Mouse (Mus musculus) skeletal muscle tissue, adult 2 months (tissue): ENCODE results near the gene Brd4.

Experiments used
- DNase-seq: peaks from one replicate; pipeline ENCODE4 v3.0.0-alpha.2; 2012; ENCODE audit warnings: low read depth, low spot score

Gene Brd4

DNA sequence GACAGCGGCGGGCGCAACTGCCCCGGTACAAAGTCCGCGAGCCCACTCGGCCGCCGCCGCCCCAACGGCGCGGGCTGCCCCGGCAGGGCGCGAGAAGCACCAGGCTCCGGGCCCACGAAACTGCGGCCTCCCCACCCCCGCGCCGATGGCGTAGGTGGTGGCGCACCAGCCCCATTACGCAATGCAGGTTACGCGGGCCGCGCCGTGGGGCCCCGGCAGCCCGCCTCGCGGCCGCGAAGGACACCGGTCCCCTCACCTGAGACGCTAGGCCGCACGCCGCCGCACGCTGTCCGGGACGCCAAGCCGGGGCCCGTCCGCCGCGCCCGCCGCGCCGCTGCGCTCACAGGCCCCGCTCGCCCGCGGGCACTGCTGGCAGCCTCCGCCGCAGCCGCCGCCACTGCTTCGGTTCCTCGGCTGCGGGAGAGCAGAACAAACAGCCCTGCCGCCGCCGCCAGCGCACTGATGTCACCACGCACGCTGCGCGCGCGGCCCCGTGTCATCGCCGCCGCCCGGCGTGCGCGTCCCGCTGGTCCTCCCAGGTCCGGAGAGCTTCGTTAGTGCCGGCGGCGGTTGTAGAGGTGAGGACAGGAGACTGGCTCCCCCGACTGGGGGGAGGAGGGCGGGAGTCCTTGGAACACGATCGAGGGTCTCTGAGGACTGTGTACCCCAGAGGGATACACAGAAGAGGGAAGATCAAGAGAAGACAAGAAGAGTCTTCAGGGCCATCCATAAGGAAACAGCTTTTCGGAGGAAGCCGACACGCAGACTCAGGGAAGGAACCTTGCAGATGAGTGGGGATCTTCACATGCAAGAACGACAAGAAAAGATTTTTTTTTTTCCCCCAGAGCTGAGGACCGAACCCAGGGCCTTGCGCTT, at the start of gene Brd4:
TSS of gene Brd4 (minus strand) at position 461 of the 876 bp plus-strand sequence.
- peak; percentile 81 for DNase-seq

DNA sequence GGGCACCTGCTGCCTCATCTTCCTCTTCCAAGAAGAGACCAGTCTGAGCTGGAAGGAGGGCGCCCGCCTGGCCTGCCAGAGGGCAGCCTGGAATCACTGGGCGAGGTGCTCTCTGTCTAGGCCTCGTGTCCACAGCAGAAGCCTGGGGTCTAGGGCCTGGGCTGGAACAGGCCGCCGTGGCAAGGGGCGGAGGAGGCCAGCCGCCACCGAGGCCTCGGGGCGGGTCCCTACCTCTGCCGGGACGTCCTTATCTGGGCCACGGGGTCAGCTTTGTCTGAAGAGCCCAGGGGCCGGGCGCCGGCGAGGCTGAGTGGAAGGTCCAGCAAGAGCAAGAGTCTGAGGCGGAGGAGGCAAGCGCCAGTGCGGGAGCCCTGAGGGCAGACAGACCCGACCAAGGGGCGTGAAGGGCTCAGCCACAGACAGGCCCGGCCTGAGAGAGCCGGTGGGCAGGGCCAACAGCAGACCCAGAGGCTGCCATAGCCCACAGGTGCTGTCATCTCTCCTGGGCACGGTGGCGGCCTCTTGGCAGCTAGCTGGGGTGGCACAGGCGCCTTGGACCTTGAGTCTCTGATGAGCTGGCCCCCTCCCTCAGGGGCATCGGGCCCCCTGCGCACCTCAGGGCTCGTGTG, 49.3 kb upstream of the Brd4 start:
- DNase-seq = no peak

DNA sequence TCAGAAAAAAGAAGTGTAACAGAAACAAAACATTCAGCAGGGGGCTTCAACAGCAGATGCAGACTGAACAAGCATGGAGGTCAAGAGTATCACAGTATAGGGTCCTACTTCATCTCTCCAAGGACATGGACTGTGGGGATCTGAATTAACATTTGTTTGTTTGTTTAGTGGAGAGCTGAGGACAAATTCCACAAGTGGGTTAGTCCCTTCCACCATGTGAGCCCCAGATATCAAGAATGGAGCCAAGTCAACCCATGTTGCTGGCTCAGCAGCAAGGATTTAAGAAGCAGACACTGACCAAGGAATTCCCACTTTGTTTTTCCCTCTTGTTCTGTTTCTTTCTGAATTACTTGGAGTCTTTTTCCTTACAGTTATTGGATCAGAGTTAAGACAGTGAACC, 43.0 kb upstream of the Brd4 start:
- no peak for DNase-seq

GRCm38 (mm10) chr17:32322809-32323208, 38.3 kb upstream of the Brd4 start:
- no peak for DNase-seq

DNA sequence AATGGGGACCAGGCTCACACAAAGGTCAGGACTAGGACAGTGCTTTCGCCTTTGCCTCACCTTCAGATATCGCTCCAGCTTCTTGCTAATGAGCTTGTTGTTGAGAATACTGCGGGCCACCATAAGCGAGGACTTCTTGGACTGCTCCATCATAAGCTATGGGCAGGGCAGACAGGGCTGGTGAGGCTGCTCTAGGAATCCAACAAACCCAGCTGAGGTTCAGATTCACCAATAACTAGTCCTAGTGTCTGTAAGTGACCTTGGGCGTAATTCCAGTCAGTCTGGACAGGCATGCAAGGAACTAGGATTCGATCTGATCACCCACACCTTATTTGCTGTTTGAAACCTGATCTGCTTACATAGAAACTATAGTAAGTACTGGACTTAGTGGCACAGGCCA, 37.3 kb upstream of the Brd4 start:
- no peak for DNase-seq

GRCm38 (mm10) chr17:32321390-32321734, 36.8 kb upstream of the Brd4 start:
- DNase-seq = no peak

DNA sequence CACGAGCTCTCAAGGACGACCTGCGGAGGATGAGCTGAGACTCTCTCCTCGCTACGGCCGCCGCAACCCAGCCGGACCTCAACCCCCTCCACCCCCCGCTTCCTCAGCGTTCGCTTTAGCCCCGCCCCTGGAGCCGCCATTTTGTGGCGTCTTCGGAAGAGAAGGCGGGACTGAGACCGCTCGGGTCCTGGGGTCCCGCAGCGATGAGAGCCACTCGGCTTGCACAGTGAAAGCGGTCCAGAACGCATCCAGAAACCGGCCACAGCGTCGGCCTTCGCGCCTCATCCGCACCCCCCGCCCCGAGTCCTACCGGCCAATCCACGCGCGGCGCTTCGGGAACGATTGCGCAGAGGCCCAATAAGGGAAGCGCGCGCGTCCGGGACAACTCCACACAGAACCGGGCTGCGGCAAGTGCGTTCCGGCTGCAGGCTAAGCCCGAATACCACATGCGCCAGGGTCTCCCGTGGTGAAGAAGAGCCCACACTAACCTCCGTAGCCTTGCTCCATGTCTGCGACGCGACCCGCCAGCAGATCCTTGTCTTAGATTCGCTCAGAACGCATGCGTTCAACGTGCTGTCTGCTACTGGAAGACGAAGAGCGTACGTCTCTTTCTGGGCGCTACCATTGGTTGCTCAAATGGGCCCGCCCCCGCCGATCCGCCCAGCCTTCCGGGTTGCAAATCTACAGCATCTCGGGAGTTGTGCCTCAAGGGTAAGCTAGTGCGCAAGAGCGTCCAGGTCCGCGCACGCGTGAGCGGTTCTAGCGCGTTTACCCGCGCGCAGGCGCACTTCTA, 36.3 kb upstream of the Brd4 start, which contains the start of gene Akap8:
TSS of gene Akap8 (minus strand) at position 642 of the 793 bp plus-strand sequence.
- peak; percentile 99 for DNase-seq

- DNase-seq = peak; percentile 42
Measured at GRCm38 (mm10) chr17:32319950-32320349, 35.4 kb upstream of the Brd4 start.

DNA sequence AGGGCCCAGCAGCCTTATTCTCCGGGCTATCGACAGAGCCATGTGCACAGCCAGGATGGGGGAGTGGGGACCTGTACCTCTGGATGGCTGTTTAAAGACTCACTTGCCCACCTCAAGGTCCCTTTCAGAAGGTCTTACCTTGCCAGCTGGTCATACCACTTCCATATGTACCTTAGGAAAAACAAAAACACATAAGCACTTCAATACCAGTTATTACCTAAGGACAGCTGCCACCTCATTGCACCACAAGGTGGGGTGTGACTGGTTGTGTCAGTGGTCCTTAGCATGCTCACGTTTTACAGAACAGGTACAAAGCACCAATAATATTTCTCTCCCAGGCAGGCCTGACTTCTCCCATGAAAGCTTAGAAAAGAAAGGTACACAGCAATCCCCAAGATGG, 33.2 kb upstream of the Brd4 start:
- DNase-seq = no peak

GRCm38 (mm10) chr17:32317032-32317431, 32.5 kb upstream of the Brd4 start:
- no peak for DNase-seq

DNA sequence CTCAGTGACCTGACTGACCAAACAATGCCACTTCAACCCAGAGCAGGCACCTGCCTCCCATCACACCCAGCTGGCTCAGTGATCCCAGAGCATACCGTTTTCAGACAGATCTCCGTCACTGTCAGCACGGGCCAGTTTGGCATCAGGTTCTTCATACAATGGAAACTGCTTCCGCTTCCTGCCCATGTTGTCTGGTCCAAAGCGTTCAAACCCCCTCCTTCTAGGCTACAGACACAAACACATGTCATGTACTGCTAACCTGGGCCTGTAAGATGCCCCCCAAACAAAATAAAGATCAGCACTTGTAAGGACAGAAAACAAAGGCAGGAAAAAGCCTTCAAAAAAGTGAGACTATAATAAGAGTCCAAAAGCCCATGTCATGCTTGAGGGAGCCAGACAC, 31.0 kb upstream of the Brd4 start:
- DNase-seq = no peak

DNA sequence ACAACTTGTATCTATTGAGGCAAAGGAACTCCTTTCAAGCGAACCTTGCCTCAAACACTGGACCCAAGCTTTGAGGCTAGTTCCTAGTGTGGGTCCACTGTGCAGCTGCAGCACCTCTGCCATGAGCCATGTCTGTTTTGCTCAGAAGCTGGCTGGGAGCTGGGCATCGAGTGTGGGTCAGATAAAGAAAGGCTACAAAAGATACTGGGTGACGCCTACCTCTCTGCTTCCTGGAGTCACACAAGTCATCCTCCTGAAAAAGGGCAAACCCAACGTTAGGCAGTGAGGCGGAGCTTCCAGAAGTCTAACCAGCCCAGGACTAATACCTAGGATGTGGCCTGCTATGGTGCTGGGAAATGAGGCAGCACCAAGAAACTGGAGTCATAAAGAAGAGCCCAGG, 29.4 kb upstream of the Brd4 start:
- no peak for DNase-seq

DNA sequence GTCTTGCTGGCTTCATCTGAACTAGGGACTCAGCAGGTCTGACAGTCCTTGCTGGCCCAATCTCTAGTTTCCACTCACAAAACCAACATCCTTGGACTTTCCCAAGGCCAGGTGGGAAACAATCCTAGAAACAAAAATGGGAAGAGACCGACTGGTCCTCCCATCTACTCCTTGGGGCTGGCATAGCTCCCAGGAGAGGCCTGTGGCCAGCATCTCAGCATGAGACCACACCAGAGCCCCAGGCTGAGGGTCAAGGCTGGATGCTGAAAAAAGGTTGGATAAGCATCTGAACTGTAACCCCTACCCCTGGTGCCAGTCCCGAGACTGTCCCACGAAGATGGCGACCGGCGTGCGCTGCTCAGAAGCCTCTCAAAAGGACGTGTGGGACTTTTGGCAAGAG, 28.3 kb upstream of the Brd4 start:
- no peak for DNase-seq

GRCm38 (mm10) chr17:32307963-32308362, 23.4 kb upstream of the Brd4 start:
- DNase-seq = no peak

DNA sequence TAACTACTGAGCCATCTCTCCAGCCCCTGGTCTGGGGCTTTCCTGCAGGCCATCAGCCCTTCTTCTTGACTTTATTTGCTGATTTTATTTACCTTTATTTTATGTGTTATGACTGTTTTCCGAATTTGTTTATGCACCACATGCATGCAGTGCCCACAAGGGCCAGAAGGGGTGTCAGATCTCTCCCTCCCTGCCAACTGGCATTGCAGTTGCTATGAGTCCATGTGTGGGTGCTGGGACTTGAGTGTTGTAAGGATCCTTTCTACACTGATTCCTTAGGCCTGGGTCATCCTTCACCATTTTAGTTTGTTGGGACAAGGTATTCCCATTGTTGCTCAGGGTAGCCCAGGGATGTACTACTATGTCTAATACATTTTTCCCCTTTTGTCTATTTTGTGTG, 13.6 kb upstream of the Brd4 start:
- no peak for DNase-seq

DNA sequence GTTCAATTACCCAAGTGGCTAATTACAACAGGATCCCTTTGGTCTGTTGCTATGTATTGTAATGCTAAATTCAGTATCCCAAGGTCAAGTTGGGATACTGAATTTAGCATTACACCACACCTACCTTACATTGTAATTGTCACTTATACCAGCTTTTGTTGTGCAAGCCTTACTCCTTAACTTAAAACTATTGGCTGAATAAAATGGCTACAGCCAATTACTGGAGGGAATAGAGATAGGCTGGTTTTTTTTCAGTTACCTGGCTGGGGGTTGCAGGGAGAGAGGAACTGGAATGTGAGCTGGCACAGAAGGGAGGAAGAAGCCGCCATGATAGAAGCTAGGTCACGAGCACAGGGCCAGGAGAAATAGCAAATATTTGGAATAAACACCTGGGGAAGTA, 11.4 kb upstream of the Brd4 start:
- DNase-seq = no peak

- DNase-seq = no peak
Measured at GRCm38 (mm10) chr17:32295160-32295559, 10.6 kb upstream of the Brd4 start.

DNA sequence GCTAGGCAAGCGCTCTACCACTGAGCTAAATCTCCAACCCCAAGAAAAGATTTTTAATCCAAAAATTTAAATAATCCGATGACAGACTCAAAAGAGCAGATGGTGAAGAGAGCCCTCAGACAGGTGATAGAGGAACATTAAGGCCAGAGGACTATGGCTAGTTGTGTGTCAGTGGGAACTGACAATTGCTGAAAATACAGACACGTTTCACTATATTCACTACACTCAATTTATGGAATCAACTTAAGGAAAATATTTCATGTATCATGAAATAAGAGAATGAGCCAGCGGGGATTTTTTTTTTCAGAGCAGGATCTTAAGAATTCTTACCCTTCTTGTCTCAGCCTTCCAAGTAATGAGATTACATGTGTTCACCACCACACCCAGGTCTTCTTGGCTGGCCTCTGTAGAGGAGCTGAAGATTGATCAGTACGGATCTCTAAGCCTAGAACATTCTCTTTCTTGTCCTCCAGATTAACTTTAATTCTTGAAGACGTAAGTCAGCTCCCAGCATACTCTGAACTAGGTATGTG, 682 bp upstream of the Brd4 start:
- DNase-seq = peak; percentile 11

GRCm38 (mm10) chr17:32283771-32284221, 726 bp downstream of the Brd4 start:
- DNase-seq = peak; percentile 46

GRCm38 (mm10) chr17:32283341-32283740, 1.2 kb downstream of the Brd4 start:
- peak; percentile 16 for DNase-seq

GRCm38 (mm10) chr17:32281611-32282310, 2.8 kb downstream of the Brd4 start:
- DNase-seq = no peak
